Mouse (Mus musculus) urinary bladder, postnatal 10 days (tissue): ENCODE data around the gene Stat4.

ENCODE experiments used
- DNase-seq: peaks from one replicate; pipeline ENCODE4 v3.0.0; 2022; ENCODE audit warnings: low spot score

Stat4 gene

GRCm38 (mm10) chr1:51986848-51987247 is at the start of gene Stat4:
Gene Stat4, plus strand, starts transcription at chr1:51987148.
- DNase-seq = no peak

DNA sequence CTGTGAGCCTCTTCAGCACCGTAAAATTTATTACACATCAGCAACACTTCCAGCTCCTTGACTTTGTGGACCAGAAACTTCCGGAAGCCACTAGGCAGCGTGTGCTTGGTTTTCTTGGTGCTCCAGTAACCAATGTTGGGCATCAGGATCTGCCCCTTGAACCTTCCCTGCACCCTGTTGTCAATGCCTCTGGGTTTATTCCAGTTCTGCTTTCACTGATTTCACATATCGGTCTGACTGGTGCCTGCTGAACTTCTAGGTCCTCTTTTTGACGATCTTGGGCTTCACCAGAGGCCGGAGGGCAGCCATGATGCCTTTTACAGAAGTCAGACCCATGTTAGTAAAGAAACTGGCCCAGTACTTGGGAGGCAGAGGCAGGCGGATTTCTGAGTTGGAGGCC is 48.6 kb upstream of the Stat4 start:
- DNase-seq = no peak

GRCm38 (mm10) chr1:51944755-51945154 is 42.2 kb upstream of the Stat4 start:
- no peak for DNase-seq

GRCm38 (mm10) chr1:51947116-51947515 is 39.8 kb upstream of the Stat4 start:
- DNase-seq = no peak

DNA sequence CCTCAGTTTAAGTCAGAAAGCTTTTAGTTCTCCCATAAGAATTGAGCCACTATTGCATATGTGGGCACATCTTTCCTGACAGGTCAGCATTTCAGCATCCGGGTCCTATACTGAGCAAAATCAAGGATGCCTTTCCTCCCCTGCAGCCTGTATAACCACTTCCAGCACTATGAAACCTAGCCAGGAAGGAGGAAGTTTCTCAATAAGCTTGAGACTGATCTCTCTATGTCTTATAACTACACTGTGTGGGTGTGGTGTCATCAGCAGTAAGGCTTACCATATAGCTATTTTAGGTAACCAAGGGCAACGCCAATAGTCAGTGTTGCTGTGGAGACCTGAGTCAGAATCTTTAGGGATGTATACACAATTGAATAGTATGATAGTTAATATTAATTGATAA is 22.3 kb upstream of the Stat4 start:
- DNase-seq = no peak

- no peak for DNase-seq
Measured at GRCm38 (mm10) chr1:51968994-51969393, 18.0 kb upstream of the Stat4 start.

GRCm38 (mm10) chr1:51970182-51970581 is 16.8 kb upstream of the Stat4 start:
- no peak for DNase-seq

GRCm38 (mm10) chr1:51975589-51975988 is 11.4 kb upstream of the Stat4 start:
- no peak for DNase-seq

- no peak for DNase-seq
Measured at GRCm38 (mm10) chr1:51979048-51979447, 7.9 kb upstream of the Stat4 start.

DNA sequence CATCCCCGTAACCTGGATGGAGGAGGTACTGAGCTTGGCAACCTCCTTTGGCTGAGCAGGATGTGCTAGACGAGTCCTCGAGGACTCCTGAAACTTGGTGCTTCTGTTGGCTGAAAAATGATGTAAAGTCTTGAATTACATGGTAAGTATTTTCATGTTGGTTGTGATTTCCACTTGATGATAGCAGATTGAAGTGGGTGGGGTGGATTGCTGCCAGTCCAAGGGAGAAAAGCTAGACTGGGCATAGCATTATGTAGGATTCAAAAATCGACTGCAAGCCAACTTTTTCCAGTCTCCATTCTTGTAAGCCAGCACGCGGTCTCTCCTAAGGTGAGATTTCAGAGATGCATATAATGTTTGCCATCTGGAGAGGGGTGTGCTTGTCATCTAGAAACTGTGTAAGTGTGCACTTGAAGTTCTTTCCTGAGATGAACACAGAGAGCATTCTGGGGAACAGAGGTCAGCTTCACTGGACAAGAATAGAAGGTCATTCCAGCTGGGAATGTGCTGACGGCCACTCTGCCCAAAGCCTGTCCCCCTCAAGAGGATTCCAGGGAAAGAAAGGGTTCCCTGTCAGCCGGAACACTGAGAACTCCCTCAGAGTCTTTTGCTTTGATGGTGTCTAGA is 5.1 kb downstream of the Stat4 start:
- no peak for DNase-seq

- no peak for DNase-seq
Measured at GRCm38 (mm10) chr1:51996056-51996455, 9.1 kb downstream of the Stat4 start.

DNA sequence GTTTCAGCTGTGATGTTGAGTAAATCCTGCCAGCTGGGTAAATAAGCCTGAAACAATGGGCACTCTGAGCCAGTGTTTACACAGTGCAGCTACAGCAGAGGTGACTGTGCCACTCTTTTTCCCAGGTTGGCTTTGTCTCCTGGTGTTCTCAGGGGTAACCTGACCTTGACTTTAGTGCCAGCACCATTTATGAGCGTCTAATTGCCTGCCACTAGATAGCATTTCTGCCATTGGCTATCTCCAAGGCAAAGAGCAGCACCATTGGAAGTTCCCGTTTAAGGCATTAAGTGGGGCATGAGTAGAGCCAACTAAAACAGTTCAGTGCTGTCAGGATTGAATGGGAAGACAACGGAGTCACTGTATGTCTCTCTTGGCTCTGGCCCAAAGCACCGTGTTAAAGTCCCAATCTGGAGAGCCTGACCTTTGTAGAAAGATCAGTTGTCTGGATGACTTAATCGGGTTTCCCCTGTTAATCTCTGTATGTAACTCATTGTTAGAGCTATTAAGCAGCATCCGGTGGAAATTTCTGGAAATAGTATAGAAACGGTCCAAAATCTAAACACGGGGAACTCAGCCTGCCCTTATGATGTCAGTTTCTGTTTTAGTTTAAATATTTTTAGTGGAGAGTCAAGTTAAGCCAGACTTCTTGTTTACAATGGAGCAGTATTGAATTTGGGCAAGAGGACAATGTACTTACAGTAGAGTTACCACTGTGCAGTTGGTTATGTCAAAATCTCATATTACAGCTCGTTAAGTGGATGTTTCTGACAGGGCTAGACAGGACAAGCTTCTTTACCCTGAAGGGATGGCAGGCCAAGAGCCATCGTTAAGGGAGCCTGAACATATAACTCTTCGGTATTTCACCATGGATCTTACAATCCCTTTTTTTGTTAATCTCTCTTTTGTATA is 10.1 kb downstream of the Stat4 start:
- no peak for DNase-seq

GRCm38 (mm10) chr1:51998542-51998941 is 11.6 kb downstream of the Stat4 start:
- DNase-seq = no peak

GRCm38 (mm10) chr1:52004096-52004495 is 17.1 kb downstream of the Stat4 start:
- peak; percentile 33 for DNase-seq

GRCm38 (mm10) chr1:52008443-52008842 is 21.5 kb downstream of the Stat4 start:
- no peak for DNase-seq

DNA sequence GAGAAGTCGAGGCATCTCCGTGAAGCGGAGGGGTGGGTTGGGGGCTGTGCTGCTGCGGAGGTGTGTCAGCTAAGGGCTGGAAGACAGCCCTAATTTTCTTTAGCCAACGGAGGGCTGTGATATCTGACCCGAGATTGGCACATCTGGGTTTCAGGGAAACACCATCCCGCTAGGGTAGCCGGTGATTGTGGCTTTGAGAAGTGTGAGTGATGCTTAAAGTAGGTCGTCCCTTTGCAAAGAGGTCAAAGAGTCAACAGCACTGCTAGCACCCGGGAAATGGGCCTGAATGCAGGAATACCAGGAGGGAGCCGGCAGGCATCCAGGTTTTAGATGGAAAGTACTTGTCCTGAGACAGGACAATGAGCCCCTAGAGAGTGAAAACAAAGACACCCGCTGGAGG is 22.0 kb downstream of the Stat4 start:
- no peak for DNase-seq

DNA sequence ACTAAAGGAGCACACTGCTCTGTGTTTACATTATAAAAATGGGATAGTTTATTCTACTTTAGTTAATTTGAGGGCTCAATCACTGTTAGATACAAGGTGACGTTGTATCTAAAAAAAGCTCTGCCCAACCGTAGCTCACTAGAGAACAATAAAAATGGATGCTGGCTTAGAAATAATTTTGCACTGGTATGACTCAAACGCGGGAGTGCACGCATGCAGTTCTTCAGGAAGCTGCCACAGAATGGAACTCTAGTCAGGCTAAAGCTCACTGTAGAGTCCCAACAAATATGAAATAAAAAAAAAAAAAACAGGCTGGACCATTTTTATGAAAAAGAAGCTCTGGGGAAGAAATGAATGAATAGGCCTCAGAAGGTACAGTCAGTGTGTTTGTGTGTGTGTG is 23.8 kb downstream of the Stat4 start:
- no peak for DNase-seq

GRCm38 (mm10) chr1:52011227-52011626 is 24.3 kb downstream of the Stat4 start:
- DNase-seq = no peak

- DNase-seq = no peak
Measured at GRCm38 (mm10) chr1:52012231-52012630, 25.3 kb downstream of the Stat4 start.

- DNase-seq = no peak
Measured at GRCm38 (mm10) chr1:52012757-52013156, 25.8 kb downstream of the Stat4 start.

DNA sequence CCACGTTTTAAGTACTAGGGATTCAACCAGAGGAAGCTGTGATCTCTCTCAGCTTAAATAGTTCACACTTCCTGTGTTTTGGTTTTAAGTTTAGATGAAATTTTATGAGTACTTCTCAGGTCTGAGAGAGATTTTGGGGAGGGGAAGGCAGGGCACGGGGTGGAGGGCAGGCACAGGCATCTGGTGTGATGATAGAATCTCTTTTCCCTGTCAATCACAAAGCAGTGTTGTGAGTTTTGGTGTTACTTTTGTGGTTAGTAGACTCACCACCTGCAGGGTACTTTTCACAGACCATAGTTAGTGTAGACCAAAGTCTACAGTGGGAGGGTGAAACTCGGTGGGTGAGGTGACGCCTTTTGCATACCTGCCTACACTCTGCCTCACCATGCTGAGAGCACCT is 32.7 kb downstream of the Stat4 start:
- no peak for DNase-seq

DNA sequence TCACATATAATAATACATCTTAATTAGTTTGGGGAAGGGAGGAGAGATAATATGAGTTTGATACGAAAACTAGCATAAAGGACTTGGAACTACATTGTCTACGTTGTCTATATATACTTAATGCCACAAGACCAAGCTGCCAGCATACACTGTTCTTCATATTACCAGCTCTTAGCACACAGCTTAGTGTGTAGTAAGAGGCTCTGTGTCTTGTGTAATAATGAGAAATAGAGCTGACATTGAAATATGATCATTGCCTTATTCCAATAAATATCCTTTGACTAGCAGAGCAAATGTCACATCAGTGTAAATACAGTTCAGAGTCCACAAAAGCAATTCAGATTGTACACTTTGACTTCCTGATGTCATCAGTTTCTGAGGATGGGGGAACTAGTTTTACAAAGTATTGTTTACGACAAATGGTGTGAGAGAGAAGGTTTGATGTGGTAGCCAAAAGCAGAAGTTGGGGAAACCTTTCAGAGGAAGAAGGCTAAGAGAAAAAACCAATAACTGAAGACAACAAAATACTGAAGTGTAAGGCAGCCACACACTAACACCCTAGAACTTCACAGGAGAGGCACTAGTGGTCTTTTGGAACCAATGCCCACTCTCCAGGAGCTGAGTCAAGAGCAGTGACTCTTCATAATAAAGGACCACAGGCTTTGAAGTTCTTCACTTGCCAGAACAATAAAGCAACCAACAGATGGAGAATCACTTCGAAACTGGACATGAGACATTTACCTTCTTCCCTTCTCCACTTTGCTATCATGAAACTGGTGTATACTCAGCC is 35.2 kb downstream of the Stat4 start:
- no peak for DNase-seq

DNA sequence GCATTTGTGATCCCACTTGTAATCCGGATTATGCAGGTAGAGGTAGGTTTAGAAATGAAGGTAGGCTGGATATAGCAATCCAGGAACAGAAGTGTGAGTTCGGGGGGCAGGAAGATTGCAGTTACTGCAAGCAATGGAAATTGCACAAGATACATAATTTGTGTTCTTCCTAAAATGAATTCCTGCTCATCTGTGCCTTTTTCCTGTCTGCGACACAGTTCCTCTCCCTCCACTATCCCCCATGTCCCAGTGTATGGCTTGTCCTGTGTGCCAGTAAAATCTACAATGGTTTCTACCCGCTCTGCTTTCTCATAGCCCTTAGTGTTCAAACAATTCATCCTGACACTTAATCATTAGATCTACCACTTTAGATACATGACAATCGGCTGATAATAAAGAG is 41.7 kb downstream of the Stat4 start:
- DNase-seq = no peak
